ENCODE assay signal across 9 mouse cellular contexts in the genomic region with DNA sequence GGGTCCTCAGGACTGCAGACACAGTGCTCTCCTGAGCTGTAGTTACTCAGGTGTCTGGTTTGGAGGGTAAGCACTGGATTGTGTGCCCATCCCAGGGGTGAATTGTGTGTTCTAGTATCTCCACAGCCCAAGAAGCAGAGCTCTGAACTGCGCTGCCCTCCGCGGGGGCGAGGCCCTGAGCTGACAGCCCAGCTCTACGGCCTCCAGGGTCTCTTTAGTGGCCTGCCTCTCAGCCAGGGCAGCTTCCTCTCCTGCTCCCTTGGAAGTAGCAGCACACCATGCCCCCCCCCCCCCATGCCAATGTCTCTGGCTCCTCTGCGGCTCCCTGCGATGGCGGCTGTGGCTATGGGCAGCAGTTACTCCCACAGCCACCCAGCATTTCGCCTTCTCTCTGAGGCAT.
DNase-seq lines count a peak whose midpoint lies in the region; ATAC-seq and TF ChIP-seq lines count a peak whose summit lies in the region.
"Had no signal": no experiment of that assay in that cellular context is flagged by ENCODE, and none has a peak within 500 bp of the region (broad histone marks: within the 10 kb centered on the region; RNA-seq: fewer than 3 reads in every experiment).

No protein-coding gene starts in this region.

- peaks cover 5% of the 10 kb centered on the region for H3K36me3 ChIP-seq in heart, embryonic 10.5 days
- peaks cover 6% of the 10 kb centered on the region for H3K36me3 ChIP-seq in lung, embryonic 14.5 days (ENCODE audit: insufficient read depth)
- H3K36me3 ChIP-seq in hindbrain, embryonic 14.5 days (replicated peaks; ENCODE audit: control insufficient read depth, insufficient read depth): peaks cover 14% of the 10 kb centered on the region; the same call in 1 of the 2 replicates
- H3K36me3 ChIP-seq in neural tube, embryonic 15.5 days: 0 out of 2 replicates have a peak, but pooled peaks cover 2% of the 10 kb centered on the region

- no peak overlapping the region for H3K4me3 ChIP-seq in heart, embryonic 10.5 days
- H3K4me3 ChIP-seq in lung, embryonic 14.5 days (ENCODE audit: low read depth, low read length): no peak overlapping the region
- H3K4me3 ChIP-seq in hindbrain, embryonic 14.5 days (replicated peaks; ENCODE audit: low read length): no peak overlapping the region
- H3K4me3 ChIP-seq in neural tube, embryonic 15.5 days (replicated peaks): no peak overlapping the region

- WGBS in heart, embryonic 10.5 days: 67% methylated on average over 9 of the region's 9 CpGs
- WGBS in lung, embryonic 14.5 days: 59% methylated on average over 9 of the region's 9 CpGs
- 68% methylated on average over 9 of the region's 9 CpGs for WGBS in hindbrain, embryonic 14.5 days
- 82% methylated on average over 9 of the region's 9 CpGs for WGBS in neural tube, embryonic 15.5 days

- no peak for TF ChIP-seq CTCF in lung, embryonic 14.5 days (IDR thresholded peaks at IDR 0.05; ENCODE audit: low read depth)

- H3K27me3 ChIP-seq in heart, embryonic 10.5 days (ENCODE audit: insufficient read depth, poor library complexity, severe bottlenecking): no peaks in the 10 kb centered on the region
- no peaks in the 10 kb centered on the region for H3K27me3 ChIP-seq in lung, embryonic 14.5 days (ENCODE audit: insufficient read depth, low read length)
- H3K27me3 ChIP-seq in hindbrain, embryonic 14.5 days (ENCODE audit: control insufficient read depth, insufficient read depth, low read length): no peaks in the 10 kb centered on the region
- H3K27me3 ChIP-seq in neural tube, embryonic 15.5 days (replicated peaks): no peaks in the 10 kb centered on the region

- H3K4me1 ChIP-seq in heart, embryonic 10.5 days: peaks cover 57% of the 10 kb centered on the region
- peaks cover 24% of the 10 kb centered on the region for H3K4me1 ChIP-seq in lung, embryonic 14.5 days (ENCODE audit: insufficient read depth)
- peaks cover 33% of the 10 kb centered on the region for H3K4me1 ChIP-seq in hindbrain, embryonic 14.5 days (replicated peaks; ENCODE audit: control insufficient read depth, insufficient read depth, low read length)
- H3K4me1 ChIP-seq in neural tube, embryonic 15.5 days: peaks cover 33% of the 10 kb centered on the region

- intact Hi-C loops in heart, postnatal 14 days (cut with DNase I): loop anchor here (5.0 kb wide), 3 partner anchors 39 to 101 kb away; partner anchors contain the start of gene Fam53b
- intact Hi-C loops in left cerebral cortex, postnatal 14 days (cut with DNase I): no loop called here

- no peaks in the 10 kb centered on the region for H3K9me3 ChIP-seq in heart, embryonic 10.5 days
- H3K9me3 ChIP-seq in lung, embryonic 14.5 days (ENCODE audit: low read depth, low read length): no peaks in the 10 kb centered on the region
- H3K9me3 ChIP-seq in hindbrain, embryonic 14.5 days (ENCODE audit: control insufficient read depth, low read length): no peaks in the 10 kb centered on the region
- H3K9me3 ChIP-seq in neural tube, embryonic 15.5 days (replicated peaks): no peaks in the 10 kb centered on the region

- no peak for DNase-seq in heart, embryonic 10.5 days (ENCODE audit: low spot score)
- no peak for DNase-seq in heart, postnatal 14 days
- no peak for DNase-seq in lung, embryonic 14.5 days
- no peak for DNase-seq in lung, adult 18-20 months
- DNase-seq in hindbrain, embryonic 14.5 days (ENCODE audit: low spot score): no peak
- DNase-seq in left cerebral cortex, postnatal 14 days (ENCODE audit: low spot score in 2 of 2): no peak
- DNase-seq: gastrocnemius, postnatal 14 days had no signal

- peak; percentile 32; the same call in 1 of the 2 replicates for ATAC-seq in lung, embryonic 14.5 days (ENCODE audit: insufficient read depth)
- ATAC-seq in hindbrain, embryonic 14.5 days (ENCODE audit: low FRiP score): 0 out of 2 replicates have a peak, but pooled peaks have one; percentile 6
- no peak for ATAC-seq in neural tube, embryonic 15.5 days (ENCODE audit: low FRiP score)
- ATAC-seq in activated CD4-positive, CD25-positive, alpha-beta regulatory T cell, adult 4 months: no peak

- H3K9ac ChIP-seq in lung, embryonic 14.5 days: 0 out of 2 replicates have a peak overlapping the region, but pooled peaks have one; percentile 26
- H3K9ac ChIP-seq in hindbrain, embryonic 14.5 days: no peak overlapping the region
- H3K9ac ChIP-seq in neural tube, embryonic 15.5 days (replicated peaks): no peak overlapping the region

- peak overlapping the region; percentile 30 for H3K4me2 ChIP-seq in lung, embryonic 14.5 days
- no peak overlapping the region for H3K4me2 ChIP-seq in hindbrain, embryonic 14.5 days (replicated peaks)
- H3K4me2 ChIP-seq in neural tube, embryonic 15.5 days: no peak overlapping the region

- peak overlapping the region; percentile 84 for H3K27ac ChIP-seq in heart, embryonic 10.5 days
- H3K27ac ChIP-seq in lung, embryonic 14.5 days (ENCODE audit: low read depth): peak overlapping the region; percentile 69; the same call in 1 of the 2 replicates
- H3K27ac ChIP-seq in hindbrain, embryonic 14.5 days: 0 out of 2 replicates have a peak overlapping the region, but pooled peaks have one; percentile 27
- H3K27ac ChIP-seq in neural tube, embryonic 15.5 days (replicated peaks): 0 out of 2 replicates have a peak overlapping the region, but pooled peaks have one; percentile 18

Comparison
In these comparisons a context has a peak if more than half of its experiments do, and no peak if none do; other contexts are left out.
1. H3K27ac ChIP-seq: peak in every context shown above with its lines; median percentile 84 in heart, embryonic 10.5 days; 69 in lung, embryonic 14.5 days; 27 in hindbrain, embryonic 14.5 days; 18 in neural tube, embryonic 15.5 days.
2. ATAC-seq: peak in lung, embryonic 14.5 days (single experiment) and hindbrain, embryonic 14.5 days (single experiment); none in neural tube, embryonic 15.5 days (single experiment) and activated CD4-positive, CD25-positive, alpha-beta regulatory T cell, adult 4 months (single experiment).